Mouse (Mus musculus) R1 (cell line): ENCODE data around the gene Igf2bp2.
A peak's percentile ranks its signal among the peaks of the same experiment; 100 is the strongest.

ENCODE experiments used
- DNase-seq: peaks from one replicate; pipeline ENCODE4 v3.0.0-alpha.2; 2018; ENCODE audit warnings: low read depth, low spot score

The Igf2bp2 gene

DNA sequence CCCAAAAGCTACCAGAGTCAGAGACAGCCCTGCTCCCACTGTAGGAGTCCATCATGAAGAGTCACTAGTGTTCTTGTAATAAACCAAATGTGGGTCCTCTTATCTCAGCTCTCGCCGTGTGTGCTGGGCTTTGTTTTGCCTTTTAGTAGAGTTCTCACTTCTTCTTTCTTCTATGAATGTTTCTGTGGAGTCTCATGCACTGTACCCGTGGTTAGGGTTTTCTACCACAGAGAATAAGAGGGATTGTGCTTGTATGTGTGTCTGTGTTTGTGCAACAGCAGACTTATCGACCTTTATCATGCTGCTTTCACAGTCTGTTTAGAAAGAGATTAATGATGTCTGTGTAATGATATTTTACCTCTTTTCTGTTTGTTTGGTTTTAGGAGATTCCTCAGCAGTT lies 119.3 kb downstream of the Igf2bp2 start:
- no peak for DNase-seq

DNA sequence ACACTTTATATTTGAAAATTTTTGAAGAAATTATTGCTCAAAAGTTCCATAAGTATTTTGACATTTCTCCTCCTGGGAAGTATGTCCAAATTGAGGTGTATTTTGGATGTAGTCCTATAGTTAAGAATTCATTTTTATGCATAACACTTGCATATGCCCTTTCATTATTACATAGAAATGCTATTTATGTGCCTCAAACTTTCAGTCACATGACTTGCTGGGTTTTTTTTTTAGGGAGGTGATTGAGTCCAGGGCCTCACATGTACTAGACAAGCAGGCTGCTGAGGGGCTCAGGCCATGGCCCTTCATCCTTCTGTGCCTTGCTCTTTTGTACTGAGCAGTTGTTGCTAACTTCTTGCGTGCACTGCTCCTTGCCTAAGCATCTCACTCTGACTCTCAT lies 123.1 kb downstream of the Igf2bp2 start:
- DNase-seq: no peak

DNA sequence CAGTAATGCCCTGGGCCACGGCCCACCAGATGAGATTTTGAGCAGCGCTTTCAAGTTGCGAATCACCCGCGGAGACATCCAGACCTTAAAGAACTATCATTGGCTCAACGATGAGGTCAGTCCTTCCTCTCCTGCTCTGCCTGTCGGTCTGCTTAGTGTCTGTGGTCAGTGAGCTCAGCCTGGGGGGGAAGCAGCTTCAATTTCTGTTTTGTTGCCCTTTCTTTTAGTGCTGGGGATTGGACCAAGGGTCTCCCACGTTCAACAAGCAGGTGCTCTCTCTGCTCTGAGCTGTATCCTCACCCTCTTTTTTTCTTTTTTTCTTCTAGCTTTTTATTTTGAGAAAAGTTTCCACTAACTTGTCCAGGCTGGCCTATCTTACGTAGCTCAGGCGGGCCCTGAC lies 124.5 kb downstream of the Igf2bp2 start:
- no peak for DNase-seq

DNA sequence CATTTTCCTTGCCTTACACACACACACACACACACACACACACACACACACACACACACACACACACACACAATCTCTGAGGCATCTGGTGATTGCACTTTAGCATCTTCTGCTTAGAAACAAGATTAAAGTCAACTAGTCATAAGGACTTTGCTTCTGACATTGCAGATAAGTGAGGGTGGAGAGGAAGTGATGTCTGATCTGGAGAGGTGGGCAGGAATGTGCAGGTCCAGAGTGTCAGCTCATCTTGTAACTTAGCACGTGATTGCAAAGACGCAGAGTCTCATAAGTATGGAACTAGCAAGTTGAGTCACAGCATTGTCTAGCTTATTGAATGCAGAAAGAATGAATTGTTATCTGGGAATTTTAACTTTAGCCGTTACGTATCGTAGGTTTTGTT lies 135.6 kb downstream of the Igf2bp2 start:
- DNase-seq: no peak

GRCm38 (mm10) chr16:22022122-22022521 lies 141.0 kb downstream of the Igf2bp2 start:
- DNase-seq: peak; percentile 82

DNA sequence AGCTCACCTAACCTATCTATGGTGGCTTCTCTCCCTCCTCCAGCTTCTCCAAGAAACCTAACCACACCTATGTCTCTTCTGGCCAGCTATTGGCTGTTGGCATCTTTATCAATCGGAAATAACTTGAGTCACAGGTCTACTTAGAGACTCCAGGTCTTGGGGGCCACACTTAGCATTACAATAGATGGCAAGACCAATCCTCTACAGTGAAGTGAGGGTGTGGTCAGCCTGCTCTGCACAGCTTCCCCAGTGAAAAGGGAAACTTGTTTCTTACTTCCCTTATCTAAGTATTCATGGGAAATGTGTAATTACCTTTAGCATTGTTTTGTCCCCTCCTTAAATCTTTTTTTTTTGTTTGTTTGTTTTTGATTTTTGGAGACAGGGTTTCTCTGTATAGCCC lies 147.5 kb downstream of the Igf2bp2 start:
- DNase-seq: peak; percentile 92

DNA sequence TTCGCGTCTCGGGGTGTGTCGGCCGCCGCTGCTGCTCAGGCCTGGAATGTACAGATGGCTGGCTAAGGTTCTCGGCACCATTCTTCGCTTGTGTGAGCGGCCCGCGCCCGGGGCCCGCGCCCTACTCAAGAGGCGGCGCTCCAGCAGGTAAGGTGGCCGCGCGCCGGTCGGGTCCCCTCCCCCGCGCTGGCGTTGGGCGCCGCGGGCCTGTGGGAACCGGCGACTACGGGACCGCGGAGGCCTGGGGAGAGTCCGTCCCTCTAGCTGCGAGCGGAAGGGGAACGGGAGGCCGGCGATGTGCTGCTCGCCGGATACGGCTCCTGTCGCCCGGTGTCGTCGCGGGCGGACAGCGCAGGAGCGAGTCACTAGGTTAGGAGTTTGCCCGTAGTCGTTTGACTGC lies 153.5 kb downstream of the Igf2bp2 start:
- peak; percentile 50 for DNase-seq

DNA sequence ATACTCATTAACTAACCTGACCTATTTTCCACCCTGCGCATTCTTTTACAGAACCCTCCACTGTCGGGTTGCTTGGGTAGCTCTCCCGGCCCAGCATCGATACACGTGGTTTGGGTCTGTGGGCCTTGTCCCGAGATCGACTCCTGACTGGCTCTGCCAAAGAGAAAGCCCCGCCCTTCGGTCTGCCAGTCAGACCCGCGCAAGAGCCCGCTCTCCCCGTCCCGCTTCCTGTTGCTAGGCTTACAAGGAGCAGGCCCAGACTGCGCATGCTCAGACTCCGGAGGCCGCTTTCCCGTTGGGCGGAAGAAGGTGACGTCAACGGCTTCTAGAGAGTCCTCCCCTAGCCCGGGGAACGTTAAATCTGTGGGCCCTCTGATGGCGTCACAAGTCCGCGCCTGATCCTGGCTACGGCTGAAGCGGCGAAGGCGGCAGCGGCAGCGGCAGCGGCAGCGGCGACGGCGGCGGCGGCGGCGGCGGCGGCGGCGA lies 154.0 kb downstream of the Igf2bp2 start, which contains the start of gene Senp2:
TSS of gene Senp2 (plus strand) at position 386 of the 486 bp plus-strand sequence.
- DNase-seq: peak; percentile 100
